Mouse (Mus musculus) kidney, embryonic 14.5 days (tissue): Measurements from ENCODE around the gene Zfhx3. TPM values are rescaled to one million over a fixed set of nuclear protein-coding genes. Genes with fewer than 3 reads are reported as not detected.

Experiments
- ATAC-seq: fragments of 200-750 bp; cut with Nextera tagmentation; 2 replicates; pipeline ENCODE4 v1.8.0; 2017; ENCODE audit warnings: moderate number of reproducible peaks, mild to moderate bottlenecking, moderate TSS enrichment, moderate library complexity; ENCODE audit not compliant: low FRiP score, low TSS enrichment
- H3K27ac ChIP-seq: fragments of 300-500 bp; sonication (generic); 2 replicates; pipeline ENCODE4 v1.5.1; 2014; ENCODE audit warnings: low read depth, mild to moderate bottlenecking, low read length, moderate library complexity, mixed read lengths
- H3K27me3 ChIP-seq: fragments of 300-500 bp; sonication (generic); 2 replicates; pipeline ENCODE4 v1.6.1; 2014; ENCODE audit warnings: mild to moderate bottlenecking, low read length; ENCODE audit not compliant: control insufficient read depth, insufficient read depth
- H3K36me3 ChIP-seq: fragments of 300-500 bp; sonication (generic); 2 replicates; pipeline ENCODE4 v1.6.1; 2014; ENCODE audit warnings: low read length, mixed read lengths; ENCODE audit not compliant: control insufficient read depth, insufficient read depth
- H3K4me1 ChIP-seq: fragments of 300-500 bp; sonication (generic); 2 replicates; pipeline ENCODE4 v1.6.1; 2014; ENCODE audit warnings: low read length, mixed read lengths; ENCODE audit not compliant: control insufficient read depth, insufficient read depth
- H3K4me2 ChIP-seq: fragments of 300-500 bp; sonication (generic); replicated peaks from 2 replicates; pipeline ENCODE4 v1.6.1; 2014; ENCODE audit warnings: low read depth, mild to moderate bottlenecking, low read length
- H3K4me3 ChIP-seq: fragments of 300-500 bp; sonication (generic); 2 replicates; pipeline ENCODE4 v1.5.1; 2014; ENCODE audit warnings: mild to moderate bottlenecking, low read length
- H3K9ac ChIP-seq: fragments of 300-500 bp; sonication (generic); 2 replicates; pipeline ENCODE4 v1.6.1; 2014; ENCODE audit warnings: low read depth, mild to moderate bottlenecking, low read length, moderate library complexity
- H3K9me3 ChIP-seq: fragments of 300-500 bp; sonication (generic); 2 replicates; pipeline ENCODE4 v1.6.1; 2016; ENCODE audit warnings: low read length; ENCODE audit not compliant: control insufficient read depth
- WGBS: fragments of 180-500 bp; shearing (Covaris S2); extraction: QIAGEN DNeasy Blood & Tissue Kit; methylation state at CpG from one replicate; pipeline ENCODE4 v1.1.7; 2014; 5-methylcytosine and 5-hydroxymethylcytosine counted together
- polyA plus RNA-seq: library from polyadenylated mRNA; unstranded; fragments of >200 nt; fragmentation: Nextera tagmentation; extraction: Ambion mirVana; gene quantifications from 2 replicates; pipeline ENCODE4 v1.2.1, GENCODE M21; 2014

The Zfhx3 gene
- polyA plus RNA-seq, 1 experiment from 2014 or later, result 11.7 TPM

GRCm38 (mm10) chr8:108671939-108672515 is 729.6 kb downstream of the Zfhx3 start:
- H3K9ac ChIP-seq, result no peak overlapping the region
- H3K4me1 ChIP-seq, result 0 out of 2 replicates have a peak, but pooled peaks cover 3% of the 10 kb centered on the region
- H3K27me3 ChIP-seq, result no peaks in the 10 kb centered on the region
- H3K4me3 ChIP-seq, result no peak overlapping the region
- no peaks in the 10 kb centered on the region for H3K36me3 ChIP-seq
- no peak for ATAC-seq
- H3K27ac ChIP-seq, result no peak overlapping the region
- 43% methylated on average over 11 of the region's 11 CpGs for WGBS
- H3K4me2 ChIP-seq, result no peak overlapping the region
- H3K9me3 ChIP-seq, result no peaks in the 10 kb centered on the region

GRCm38 (mm10) chr8:108675001-108675525 is 732.6 kb downstream of the Zfhx3 start:
- Histone ChIP-seq H3K4me2 (peak overlapping the region; percentile 17; the same call in 1 of the 2 replicates), H3K4me1 (0 out of 2 replicates have a peak, but pooled peaks cover 3% of the 10 kb centered on the region), H3K27me3 (no peaks in the 10 kb centered on the region), H3K9ac (no peak overlapping the region), H3K9me3 (no peaks in the 10 kb centered on the region), H3K4me3 (no peak overlapping the region), H3K27ac (no peak overlapping the region), H3K36me3 (no peaks in the 10 kb centered on the region)
- no peak for ATAC-seq
- 39% methylated on average over 17 of the region's 17 CpGs for WGBS

- no peaks in the 10 kb centered on the region for H3K36me3 ChIP-seq
- 88% methylated on average over 9 of the region's 9 CpGs for WGBS
These were observed 747.2 kb downstream of the Zfhx3 start for GRCm38 (mm10) chr8:108689694-108690093.

GRCm38 (mm10) chr8:108690576-108691455 is 748.4 kb downstream of the Zfhx3 start:
- peak; percentile 53 for ATAC-seq
- 0 out of 2 replicates have a peak overlapping the region, but pooled peaks have one; percentile 32 for H3K4me3 ChIP-seq
- H3K4me2 ChIP-seq, result peak overlapping the region; percentile 49
- H3K36me3 ChIP-seq, result no peaks in the 10 kb centered on the region
- 0 out of 2 replicates have a peak overlapping the region, but pooled peaks have one; percentile 13 for H3K9ac ChIP-seq
- no peaks in the 10 kb centered on the region for H3K9me3 ChIP-seq
- 14% methylated on average over 14 of the region's 14 CpGs for whole genome bisulfite sequencing
- H3K4me1 ChIP-seq, result peaks cover 24% of the 10 kb centered on the region
- no peak overlapping the region; the same call in 1 of the 2 replicates for H3K27ac ChIP-seq
- peaks cover 15% of the 10 kb centered on the region for H3K27me3 ChIP-seq

More at GRCm38 (mm10) chr8:108689694-108690093, 747.2 kb downstream of the Zfhx3 start:
- Histone ChIP-seq H3K27ac (no peak overlapping the region), H3K4me2 (no peak overlapping the region), H3K9ac (no peak overlapping the region), H3K4me1 (peaks cover 17% of the 10 kb centered on the region), H3K9me3 (no peaks in the 10 kb centered on the region), H3K27me3 (peaks cover 3% of the 10 kb centered on the region), H3K4me3 (no peak overlapping the region)
- no peak for ATAC-seq

- under 1% methylated on average over 21 of the region's 21 CpGs for WGBS
- Histone ChIP-seq H3K36me3 (no peaks in the 10 kb centered on the region), H3K4me3 (peak overlapping the region; percentile 32), H3K27ac (peak overlapping the region; percentile 47; the same call in 1 of the 2 replicates), H3K9me3 (no peaks in the 10 kb centered on the region), H3K9ac (peak overlapping the region; percentile 23; the same call in 1 of the 2 replicates), H3K27me3 (peaks cover 23% of the 10 kb centered on the region), H3K4me1 (peaks cover 32% of the 10 kb centered on the region), H3K4me2 (peak overlapping the region; percentile 49)
- ATAC-seq, result peak; percentile 61; the same call in 1 of the 2 replicates
These were observed 749.2 kb downstream of the Zfhx3 start for GRCm38 (mm10) chr8:108691456-108692238.

- Histone ChIP-seq H3K4me1 (peaks cover 32% of the 10 kb centered on the region), H3K9me3 (no peaks in the 10 kb centered on the region), H3K4me3 (peak overlapping the region; percentile 32), H3K4me2 (peak overlapping the region; percentile 49), H3K27ac (no peak overlapping the region), H3K9ac (peak overlapping the region; percentile 23; the same call in 1 of the 2 replicates), H3K36me3 (no peaks in the 10 kb centered on the region), H3K27me3 (peaks cover 25% of the 10 kb centered on the region)
- peak; percentile 39; the same call in 1 of the 2 replicates for ATAC-seq
- WGBS, result 9% methylated on average over 5 of the region's 5 CpGs
These were observed 749.8 kb downstream of the Zfhx3 start for GRCm38 (mm10) chr8:108692239-108692627.

GRCm38 (mm10) chr8:108692669-108693665 is 750.5 kb downstream of the Zfhx3 start:
- 70% methylated on average over 6 of the region's 6 CpGs for WGBS
- peaks cover 33% of the 10 kb centered on the region for H3K27me3 ChIP-seq
- no peak overlapping the region for H3K9ac ChIP-seq
- H3K4me3 ChIP-seq, result no peak overlapping the region; the same call in 1 of the 2 replicates
- H3K36me3 ChIP-seq, result no peaks in the 10 kb centered on the region
- no peak for ATAC-seq
- H3K9me3 ChIP-seq, result no peaks in the 10 kb centered on the region
- no peak overlapping the region for H3K27ac ChIP-seq
- H3K4me2 ChIP-seq, result peak overlapping the region; percentile 49
- peaks cover 38% of the 10 kb centered on the region for H3K4me1 ChIP-seq
